ENCODE assay signal across 8 mouse cellular contexts in the genomic region with DNA sequence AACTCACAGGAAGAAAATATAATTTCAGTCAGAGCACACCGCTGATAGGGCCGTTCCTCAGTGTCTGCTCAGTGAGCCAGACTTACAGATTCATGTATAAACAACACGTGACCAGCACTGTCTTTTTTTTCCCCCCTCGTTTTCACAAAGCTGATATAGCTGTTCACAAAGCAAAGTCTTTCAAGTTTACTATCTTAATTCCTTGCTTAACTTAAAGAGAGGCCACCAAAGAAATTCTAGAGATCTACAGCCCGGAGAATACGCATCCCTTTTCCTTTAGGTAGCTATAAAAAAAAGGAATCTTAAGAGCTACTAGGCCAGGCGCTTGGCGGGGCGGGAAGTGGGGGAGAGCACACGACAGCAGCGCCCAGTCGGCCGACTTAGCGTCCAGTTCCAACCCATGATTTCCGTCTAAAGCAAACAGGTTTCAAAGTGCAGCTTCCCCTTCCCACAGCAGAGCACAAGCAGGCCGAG. TPM values are rescaled to one million over a fixed set of nuclear protein-coding genes. Genes with fewer than 3 reads are reported as not detected.
DNase-seq lines count a peak whose midpoint lies in the region; ATAC-seq lines count a peak whose summit lies in the region.

No protein-coding gene starts in this region.

- H3K4me1 ChIP-seq in forebrain, embryonic 10.5 days, result peaks cover 27% of the 10 kb centered on the region
- H3K4me1 ChIP-seq in hindbrain, embryonic 13.5 days (replicated peaks), result peaks cover 35% of the 10 kb centered on the region
- H3K4me1 ChIP-seq in limb, embryonic 15.5 days, result peaks cover 7% of the 10 kb centered on the region; the same call in 1 of the 2 replicates
- peaks cover 21% of the 10 kb centered on the region for H3K4me1 ChIP-seq in midbrain, embryonic 14.5 days (ENCODE audit: control insufficient read depth, insufficient read depth, low read length)
- peaks cover 11% of the 10 kb centered on the region; the same call in 1 of the 2 replicates for H3K4me1 ChIP-seq in stomach, embryonic 15.5 days

- under 1% methylated on average over 16 of the region's 16 CpGs for WGBS in forebrain, embryonic 10.5 days
- under 1% methylated on average over 16 of the region's 16 CpGs for WGBS in hindbrain, embryonic 13.5 days
- under 1% methylated on average over 16 of the region's 16 CpGs for WGBS in limb, embryonic 15.5 days
- under 1% methylated on average over 16 of the region's 16 CpGs for WGBS in midbrain, embryonic 14.5 days
- 0% methylated on average over 16 of the region's 16 CpGs for WGBS in stomach, embryonic 15.5 days

- peak overlapping the region; percentile 82 for H3K4me2 ChIP-seq in hindbrain, embryonic 13.5 days
- H3K4me2 ChIP-seq in limb, embryonic 15.5 days, result peak overlapping the region; percentile 66
- H3K4me2 ChIP-seq in midbrain, embryonic 14.5 days (ENCODE audit: low read length), result peak overlapping the region; percentile 72
- H3K4me2 ChIP-seq in stomach, embryonic 15.5 days, result peak overlapping the region; percentile 80

- peak overlapping the region; percentile 91 for H3K9ac ChIP-seq in hindbrain, embryonic 13.5 days
- H3K9ac ChIP-seq in limb, embryonic 15.5 days, result peak overlapping the region; percentile 95
- peak overlapping the region; percentile 93 for H3K9ac ChIP-seq in midbrain, embryonic 14.5 days (replicated peaks; ENCODE audit: low read length)
- peak overlapping the region; percentile 92 for H3K9ac ChIP-seq in stomach, embryonic 15.5 days

- peak overlapping the region; percentile 99 for H3K27ac ChIP-seq in forebrain, embryonic 10.5 days
- H3K27ac ChIP-seq in hindbrain, embryonic 13.5 days, result peak overlapping the region; percentile 99
- peak overlapping the region; percentile 100 for H3K27ac ChIP-seq in limb, embryonic 15.5 days
- H3K27ac ChIP-seq in midbrain, embryonic 14.5 days (replicated peaks; ENCODE audit: low read depth, low read length), result peak overlapping the region; percentile 99
- peak overlapping the region; percentile 100 for H3K27ac ChIP-seq in stomach, embryonic 15.5 days

- peaks cover 24% of the 10 kb centered on the region for H3K36me3 ChIP-seq in forebrain, embryonic 10.5 days (replicated peaks)
- H3K36me3 ChIP-seq in hindbrain, embryonic 13.5 days, result no peaks in the 10 kb centered on the region
- H3K36me3 ChIP-seq in limb, embryonic 15.5 days, result no peaks in the 10 kb centered on the region
- H3K36me3 ChIP-seq in midbrain, embryonic 14.5 days (ENCODE audit: control insufficient read depth, insufficient read depth, low read length), result no peaks in the 10 kb centered on the region
- no peaks in the 10 kb centered on the region for H3K36me3 ChIP-seq in stomach, embryonic 15.5 days

- H3K27me3 ChIP-seq in forebrain, embryonic 10.5 days (ENCODE audit: poor library complexity, severe bottlenecking), result no peaks in the 10 kb centered on the region
- H3K27me3 ChIP-seq in hindbrain, embryonic 13.5 days, result no peaks in the 10 kb centered on the region
- H3K27me3 ChIP-seq in limb, embryonic 15.5 days, result no peaks in the 10 kb centered on the region
- no peaks in the 10 kb centered on the region for H3K27me3 ChIP-seq in midbrain, embryonic 14.5 days (ENCODE audit: control insufficient read depth, insufficient read depth, low read length)
- no peaks in the 10 kb centered on the region for H3K27me3 ChIP-seq in stomach, embryonic 15.5 days (replicated peaks)

- H3K9me3 ChIP-seq in forebrain, embryonic 10.5 days, result 0 out of 2 replicates have a peak, but pooled peaks cover 6% of the 10 kb centered on the region
- no peaks in the 10 kb centered on the region for H3K9me3 ChIP-seq in hindbrain, embryonic 13.5 days
- no peaks in the 10 kb centered on the region for H3K9me3 ChIP-seq in limb, embryonic 15.5 days
- H3K9me3 ChIP-seq in midbrain, embryonic 14.5 days (ENCODE audit: control insufficient read depth, low read length), result no peaks in the 10 kb centered on the region
- no peaks in the 10 kb centered on the region for H3K9me3 ChIP-seq in stomach, embryonic 15.5 days

- DNase-seq in layer of hippocampus, adult 9-11 months, result peak; percentile 29
- no peak for DNase-seq in layer of hippocampus, postnatal 25 days (ENCODE audit: extremely low spot score in 1 of 2, low spot score in 1 of 2)
- peak; percentile 19 for DNase-seq in adrenal gland, postnatal 25 days
- peak; percentile 24 for DNase-seq in forebrain, embryonic 10.5 days (ENCODE audit: extremely low spot score, low spot score)
- peak; percentile 66 for DNase-seq in midbrain, embryonic 14.5 days

- peak; percentile 25 for ATAC-seq in hindbrain, embryonic 13.5 days (ENCODE audit: low FRiP score)
- ATAC-seq in limb, embryonic 15.5 days (ENCODE audit: insufficient number of reproducible peaks, low FRiP score, low TSS enrichment, low read depth), result no peak
- peak; percentile 19; the same call in 1 of the 2 replicates for ATAC-seq in midbrain, embryonic 14.5 days (ENCODE audit: low FRiP score, low TSS enrichment)
- 0 out of 2 replicates have a peak, but pooled peaks have one; percentile 19 for ATAC-seq in stomach, embryonic 15.5 days (ENCODE audit: insufficient read depth, low FRiP score, low read depth)

- peak overlapping the region; percentile 79 for H3K4me3 ChIP-seq in forebrain, embryonic 10.5 days
- peak overlapping the region; percentile 82 for H3K4me3 ChIP-seq in hindbrain, embryonic 13.5 days
- H3K4me3 ChIP-seq in limb, embryonic 15.5 days, result peak overlapping the region; percentile 83
- peak overlapping the region; percentile 76 for H3K4me3 ChIP-seq in midbrain, embryonic 14.5 days (replicated peaks; ENCODE audit: low read depth, low read length)
- H3K4me3 ChIP-seq in stomach, embryonic 15.5 days (replicated peaks), result peak overlapping the region; percentile 83

RNA-seq across cellular contexts. Expression of gene Kbtbd2, which starts 0.9 kb away (rescaled TPM):
- 10 to 100 TPM; 49.0 to 53.0 TPM for total RNA-seq in layer of hippocampus, postnatal 25 days (2021)
- 36.3 and 36.9 TPM in 2 replicates for total RNA-seq in adrenal gland, postnatal 25 days (2021)
- 34.6 and 37.3 TPM in 2 replicates for polyA plus RNA-seq in forebrain, embryonic 10.5 days (2016; fragmentation: Nextera tagmentation; extraction: Ambion mirVana)
- polyA plus RNA-seq in hindbrain, embryonic 13.5 days (2015; fragmentation: Nextera tagmentation; extraction: Ambion mirVana), result 28.1 and 33.0 TPM in 2 replicates
- 23.2 and 25.5 TPM in 2 replicates for polyA plus RNA-seq in limb, embryonic 15.5 days (2015; fragmentation: Nextera tagmentation; extraction: Ambion mirVana)
- polyA plus RNA-seq in midbrain, embryonic 14.5 days (2014; fragmentation: Nextera tagmentation; extraction: Ambion mirVana), result 28.8 and 31.0 TPM in 2 replicates
- 26.1 and 27.6 TPM in 2 replicates for polyA plus RNA-seq in stomach, embryonic 15.5 days (2015; fragmentation: Nextera tagmentation; extraction: Ambion mirVana)

RNA-seq across cellular contexts. Expression of gene Fkbp9, which starts 35.2 kb away (rescaled TPM):
- total RNA-seq in layer of hippocampus, postnatal 25 days (2021), result 10 to 100 TPM; 26.6 to 29.5 TPM
- total RNA-seq in adrenal gland, postnatal 25 days (2021), result 52.4 and 66.4 TPM in 2 replicates
- 58.4 and 63.8 TPM in 2 replicates for polyA plus RNA-seq in forebrain, embryonic 10.5 days (2016; fragmentation: Nextera tagmentation; extraction: Ambion mirVana)
- polyA plus RNA-seq in hindbrain, embryonic 13.5 days (2015; fragmentation: Nextera tagmentation; extraction: Ambion mirVana), result 39.5 and 41.3 TPM in 2 replicates
- 234 and 259 TPM in 2 replicates for polyA plus RNA-seq in limb, embryonic 15.5 days (2015; fragmentation: Nextera tagmentation; extraction: Ambion mirVana)
- polyA plus RNA-seq in midbrain, embryonic 14.5 days (2014; fragmentation: Nextera tagmentation; extraction: Ambion mirVana), result 13.9 and 24.9 TPM in 2 replicates
- 145 and 153 TPM in 2 replicates for polyA plus RNA-seq in stomach, embryonic 15.5 days (2015; fragmentation: Nextera tagmentation; extraction: Ambion mirVana)

Comparison
In these comparisons a context has a peak if more than half of its experiments do, and no peak if none do; other contexts are left out.
1. DNase-seq: peak in layer of hippocampus, adult 9-11 months (single experiment), adrenal gland, postnatal 25 days (single experiment), forebrain, embryonic 10.5 days (single experiment) and midbrain, embryonic 14.5 days (single experiment); none in layer of hippocampus, postnatal 25 days (0 of 2).
2. Peak in every context shown above with its lines, with median percentiles within 50 percentile points of each other: H3K27ac ChIP-seq, H3K4me3 ChIP-seq, H3K4me2 ChIP-seq and H3K9ac ChIP-seq.